Mouse (Mus musculus) G1E (cell line): ENCODE data around the gene Arid5b. TPM values are rescaled to one million over a fixed set of nuclear protein-coding genes. Genes with fewer than 3 reads are reported as not detected.

Experiments
- ATAC-seq: 2 replicates; pipeline ENCODE4 v1.8.0; 2016; ENCODE audit warnings: mild to moderate bottlenecking; ENCODE audit not compliant: insufficient number of reproducible peaks, poor library complexity, low FRiP score, severe bottlenecking; ENCODE audit errors: extremely low read depth
- DNase-seq: peaks from one replicate; pipeline ENCODE4 v3.0.0; 2012; ENCODE audit warnings: low spot score
- H3K27me3 ChIP-seq: 2 replicates; pipeline ENCODE4 v1.6.1; 2012; ENCODE audit warnings: mild to moderate bottlenecking, low read length, inconsistent platforms; ENCODE audit not compliant: insufficient read depth
- H3K36me3 ChIP-seq: replicated peaks from 2 replicates; pipeline ENCODE3; 2012; ENCODE audit warnings: mild to moderate bottlenecking, inconsistent platforms
- H3K4me1 ChIP-seq: 2 replicates; pipeline ENCODE4 v1.6.1; 2012; ENCODE audit warnings: low read depth, low read length, inconsistent platforms, mixed read lengths; ENCODE audit not compliant: insufficient read depth
- H3K4me3 ChIP-seq: 2 replicates; pipeline ENCODE4 v1.5.1; 2012; ENCODE audit warnings: low read depth, mild to moderate bottlenecking, inconsistent platforms, low read length, moderate library complexity, mixed read lengths
- H3K9me3 ChIP-seq: replicated peaks from 2 replicates; pipeline ENCODE4 v1.6.1; 2012; ENCODE audit warnings: inconsistent platforms
- CTCF ChIP-seq: IDR thresholded peaks from 2 replicates; pipeline ENCODE4 v1.5.1; 2012; ENCODE audit warnings: low read depth, low read length, inconsistent platforms, mixed read lengths
- GATA1 ChIP-seq: IDR thresholded peaks from 2 replicates; pipeline ENCODE4 v1.6.1; 2012; ENCODE audit warnings: borderline replicate concordance, low read length, inconsistent platforms, mixed read lengths
- GATA2 ChIP-seq: IDR thresholded peaks from 2 replicates; pipeline ENCODE4 v1.6.1; 2012; ENCODE audit warnings: low read depth, low read length, inconsistent platforms, borderline replicate concordance
- POLR2AphosphoS5 ChIP-seq: IDR thresholded peaks from 2 replicates; pipeline ENCODE4 v1.6.1; 2012; ENCODE audit warnings: low read depth, low read length, inconsistent platforms; ENCODE audit not compliant: insufficient replicate concordance
- TAL1 ChIP-seq: conservative IDR thresholded peaks from 2 replicates; pipeline ENCODE4 v1.6.1; 2012; ENCODE audit warnings: low read depth, low read length, inconsistent platforms, mixed read lengths
- polyA plus RNA-seq: library from polyadenylated mRNA; stranded (reverse); fragments of >175 nt; gene quantifications from 2 replicates; pipeline ENCODE4 v1.2.3, GENCODE M21; 2012
- total RNA-seq, 2 experiments: library from RNA; stranded (forward) in 1 of 2; stranded (reverse) in 1 of 2; fragments of 200-1000 nt in 1 of 2; fragments of >200 nt in 1 of 2; fragmentation: Nextera tagmentation in 1 of 2; gene quantifications; 2 replicates each; pipeline ENCODE4 v1.2.3; 2014 to 2017

The Arid5b gene
- total and polyA plus RNA-seq, 3 experiments = 0.16 TPM; not detected in 2

DNA sequence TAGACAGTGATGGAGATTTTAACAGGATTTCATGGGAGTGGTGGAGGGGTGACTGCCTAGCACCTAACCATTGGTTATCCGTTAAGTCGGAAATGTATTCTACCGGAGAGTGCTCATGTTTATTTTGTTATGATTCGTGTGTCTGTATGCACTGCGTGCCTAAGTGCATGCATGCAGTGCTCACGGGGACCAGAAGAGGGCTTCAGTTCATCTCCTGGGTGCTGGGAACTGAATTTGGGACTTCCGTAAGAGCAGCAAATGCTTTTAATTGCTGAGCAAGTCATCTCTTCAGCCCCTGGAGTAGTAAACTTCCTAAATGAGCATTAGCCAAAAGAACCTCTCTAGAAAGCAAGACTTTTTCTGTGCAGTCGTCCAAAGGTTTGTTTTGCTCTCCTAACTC is 226.2 kb downstream of the Arid5b start:
- H3K27me3 ChIP-seq = no peaks in the 10 kb centered on the region
- H3K4me1 ChIP-seq = no peaks in the 10 kb centered on the region
- no peaks in the 10 kb centered on the region for H3K36me3 ChIP-seq
- ATAC-seq (no peak), DNase-seq (no peak)
- TF ChIP-seq GATA1 = no peak
- no peak for TF ChIP-seq CTCF
- TF ChIP-seq GATA2 = no peak
- no peak for TF ChIP-seq POLR2AphosphoS5
- no peak for TF ChIP-seq TAL1
- no peak overlapping the region for H3K4me3 ChIP-seq
- peaks cover 42% of the 10 kb centered on the region for H3K9me3 ChIP-seq

DNA sequence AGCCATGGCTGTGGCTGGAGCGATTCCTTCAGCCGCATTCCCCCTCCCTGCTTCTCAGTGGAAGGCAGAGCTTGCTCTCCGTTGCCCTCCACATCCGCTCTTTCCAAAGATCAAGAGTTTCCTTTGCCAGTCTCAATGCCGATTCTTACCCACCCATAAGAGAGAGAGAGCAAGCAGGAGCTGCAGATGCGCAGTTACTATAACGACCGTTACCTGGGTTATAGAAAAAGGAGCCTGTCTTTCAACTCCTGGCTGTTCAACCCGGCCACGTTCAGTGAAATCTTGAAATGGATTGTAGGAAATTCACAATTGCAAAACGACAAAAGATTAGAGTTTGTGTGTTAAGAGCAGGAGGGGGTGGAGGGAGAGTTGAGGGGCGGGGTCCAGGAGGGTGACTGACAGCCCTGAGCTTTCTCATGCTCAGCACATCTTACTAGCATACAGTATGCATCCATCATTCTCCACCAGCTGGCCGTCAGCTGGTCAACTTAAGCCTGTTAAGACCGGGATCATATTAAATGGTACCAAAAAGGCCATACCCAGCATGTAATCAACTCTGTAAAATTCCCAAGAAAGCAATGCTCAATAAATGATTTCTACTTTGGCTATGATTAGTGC is 227.1 kb downstream of the Arid5b start:
- TF ChIP-seq GATA1 (no peak), CTCF (no peak), GATA2 (no peak), TAL1 (no peak), POLR2AphosphoS5 (no peak)

DNA sequence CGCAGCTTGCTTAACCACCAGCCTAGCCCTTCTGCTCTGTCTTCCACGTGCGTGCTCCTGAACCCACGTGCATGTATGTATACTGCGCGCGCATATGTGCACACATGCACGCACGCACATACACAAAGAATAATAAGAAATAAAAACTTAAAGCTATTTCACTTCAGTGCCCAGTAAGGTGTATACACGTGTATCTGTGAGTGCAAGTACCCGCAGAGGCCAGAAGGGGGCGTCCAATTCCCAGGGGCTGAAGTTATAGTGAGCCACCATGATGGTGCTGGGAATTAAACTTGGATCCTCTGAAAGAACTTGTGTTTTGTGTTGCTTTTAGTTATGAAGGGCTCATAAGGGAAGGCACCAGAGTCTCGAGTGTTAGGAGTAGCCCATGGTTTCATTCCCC is 227.7 kb downstream of the Arid5b start:
- Histone ChIP-seq H3K4me3 (no peak overlapping the region), H3K27me3 (no peaks in the 10 kb centered on the region), H3K9me3 (peaks cover 42% of the 10 kb centered on the region), H3K4me1 (no peaks in the 10 kb centered on the region), H3K36me3 (no peaks in the 10 kb centered on the region)
- DNase-seq (no peak), ATAC-seq (no peak)
- TF ChIP-seq CTCF (no peak), GATA1 (no peak), TAL1 (no peak), POLR2AphosphoS5 (no peak), GATA2 (no peak)

More for the DNA sequence above, 227.1 kb downstream of the Arid5b start:
- Histone ChIP-seq H3K4me3 (no peak overlapping the region), H3K27me3 (no peaks in the 10 kb centered on the region), H3K9me3 (peaks cover 42% of the 10 kb centered on the region), H3K4me1 (no peaks in the 10 kb centered on the region), H3K36me3 (no peaks in the 10 kb centered on the region)
- ATAC-seq (no peak), DNase-seq (no peak)

DNA sequence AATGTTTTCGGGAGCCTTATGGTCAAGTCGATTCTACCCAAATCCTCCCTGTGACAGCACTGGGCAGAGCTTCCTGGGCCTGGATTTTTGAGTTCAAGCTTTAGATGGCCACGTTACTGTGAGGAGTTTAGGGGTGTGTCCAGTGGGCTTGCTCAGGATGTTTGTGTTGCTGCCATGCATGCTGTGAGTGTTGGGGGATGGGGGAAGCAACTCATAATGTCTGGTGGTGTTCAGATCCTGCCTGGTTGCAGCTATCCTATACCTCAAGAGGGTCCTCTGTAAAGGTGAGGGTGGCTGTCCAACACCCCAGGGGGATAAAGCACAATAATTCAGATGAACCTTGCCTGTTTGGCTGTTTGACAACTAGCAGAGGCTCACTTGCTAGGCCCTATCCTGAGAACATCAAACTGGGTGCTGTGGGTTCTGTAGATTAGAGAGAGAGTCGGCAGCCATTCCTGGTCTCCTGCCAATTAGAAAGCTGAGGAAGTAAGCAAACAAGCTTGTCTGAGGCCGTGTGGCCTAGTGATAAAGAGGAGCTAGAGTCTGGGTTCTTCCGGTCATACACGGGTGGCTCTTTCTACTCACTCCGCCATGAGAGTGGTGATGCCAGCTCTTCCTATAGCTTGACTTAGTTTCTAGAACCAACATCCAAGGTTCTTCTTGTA is 229.8 kb downstream of the Arid5b start:
- no peaks in the 10 kb centered on the region for H3K36me3 ChIP-seq
- TF ChIP-seq TAL1 (no peak), CTCF (no peak)
- no peak overlapping the region for H3K4me3 ChIP-seq
- ATAC-seq (no peak), DNase-seq (no peak)
- no peaks in the 10 kb centered on the region for H3K4me1 ChIP-seq
- H3K9me3 ChIP-seq = peaks cover 46% of the 10 kb centered on the region
- H3K27me3 ChIP-seq = no peaks in the 10 kb centered on the region

DNA sequence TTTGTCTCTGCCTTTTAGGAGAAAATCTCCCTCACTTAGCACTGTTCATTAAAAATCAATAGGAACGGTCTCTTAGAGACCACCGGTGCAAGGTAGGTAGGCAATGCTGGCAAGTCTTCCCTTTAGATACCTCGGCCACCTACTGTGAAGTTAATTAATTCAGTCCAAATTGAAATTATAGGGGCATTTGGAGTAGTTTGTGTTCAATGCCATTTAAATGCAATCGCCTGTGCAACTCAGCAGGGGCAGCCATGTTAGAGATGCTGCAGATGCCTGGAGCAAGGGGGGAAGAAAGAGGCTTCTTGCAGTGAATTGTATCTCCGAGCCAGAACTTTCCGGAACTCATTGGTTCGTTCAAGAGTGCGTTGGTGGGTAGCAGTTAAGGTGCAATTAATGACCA is 233.7 kb downstream of the Arid5b start:
- Histone ChIP-seq H3K27me3 (no peaks in the 10 kb centered on the region), H3K4me1 (no peaks in the 10 kb centered on the region), H3K9me3 (peaks cover 39% of the 10 kb centered on the region), H3K36me3 (no peaks in the 10 kb centered on the region), H3K4me3 (no peak overlapping the region)
- ATAC-seq (no peak), DNase-seq (no peak)
- TF ChIP-seq POLR2AphosphoS5 (no peak), GATA1 (no peak), GATA2 (no peak), CTCF (no peak), TAL1 (no peak)

DNA sequence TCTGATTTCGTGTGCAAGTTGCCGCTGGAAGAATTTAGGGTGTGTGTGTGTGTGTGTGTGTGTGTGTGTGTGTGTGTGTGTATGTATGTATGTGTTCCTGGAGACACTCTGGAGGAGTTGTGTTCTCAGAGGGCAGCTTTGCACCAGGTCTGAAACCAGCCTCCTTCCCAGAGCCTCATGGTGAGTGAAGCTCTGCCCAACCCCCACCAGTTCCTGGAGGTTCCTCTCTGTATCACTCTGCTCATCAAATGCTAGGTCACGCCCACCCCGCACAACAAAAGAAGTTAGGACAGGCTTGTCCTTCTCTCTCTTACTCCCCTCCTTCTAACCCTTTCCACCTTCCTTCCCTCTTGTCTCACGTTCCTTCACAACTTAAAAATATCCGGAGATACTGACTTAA is 234.6 kb downstream of the Arid5b start:
- H3K4me3 ChIP-seq = no peak overlapping the region
- TF ChIP-seq POLR2AphosphoS5 (no peak), GATA2 (no peak), TAL1 (no peak), GATA1 (no peak), CTCF (no peak)
- no peaks in the 10 kb centered on the region for H3K36me3 ChIP-seq
- DNase-seq (no peak), ATAC-seq (no peak)
- H3K4me1 ChIP-seq = no peaks in the 10 kb centered on the region
- H3K9me3 ChIP-seq = peaks cover 38% of the 10 kb centered on the region
- no peaks in the 10 kb centered on the region for H3K27me3 ChIP-seq
